Mouse (Mus musculus): ENCODE data around the gene Il7r.
A peak's percentile ranks its signal among the peaks of the same experiment; 100 is the strongest.
"Not testable (repeated sequence)": the region's sequence is repeated elsewhere in the genome, so short reads cannot be mapped to it uniquely, and the experiment has no call there.

The Il7r gene

DNA sequence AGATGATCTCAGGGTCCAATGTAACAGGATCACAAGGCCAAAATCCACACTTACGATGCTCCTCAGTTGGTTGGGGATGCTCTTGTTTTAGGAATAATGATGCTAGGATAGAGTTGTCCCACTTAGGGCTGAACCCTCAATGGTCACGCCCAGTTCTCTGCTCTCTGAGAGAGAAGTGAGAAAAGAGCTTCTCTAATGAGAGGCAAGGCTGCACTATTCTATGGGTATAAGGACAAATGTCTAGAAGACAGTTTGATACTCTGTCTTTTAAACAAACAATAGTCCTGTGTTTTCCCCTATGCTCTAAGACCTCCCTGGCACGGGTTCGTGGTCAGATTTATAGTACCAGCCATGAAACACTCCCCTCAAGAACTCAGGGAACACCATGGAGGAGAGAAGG lies at the start of gene Il7r:
Gene Il7r (minus strand): TSS at position 101 of the 400 bp plus-strand sequence.
- no peak for DNase-seq (ENCODE audit: low read depth)

DNA sequence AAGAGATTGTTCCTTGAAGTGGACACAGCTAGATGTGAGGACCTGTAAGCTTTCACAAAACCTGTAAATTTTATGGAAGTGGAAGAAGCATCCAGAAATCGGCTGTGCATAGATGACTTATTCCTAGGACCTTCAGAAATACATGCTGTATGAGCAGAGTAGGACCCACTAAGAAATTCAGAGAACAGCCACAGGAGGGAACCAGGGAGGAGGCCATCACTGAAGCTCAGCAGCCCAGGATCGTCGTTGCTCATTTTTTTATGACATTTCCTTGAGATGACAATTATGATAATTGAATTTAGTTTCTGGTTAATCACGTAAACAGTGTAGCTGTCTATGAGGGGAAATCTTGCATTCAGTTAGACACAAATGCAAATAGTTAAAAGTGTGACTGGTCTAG lies 47.3 kb upstream of the Il7r start:
- DNase-seq (ENCODE audit: low read depth), result peak; percentile 81

DNA sequence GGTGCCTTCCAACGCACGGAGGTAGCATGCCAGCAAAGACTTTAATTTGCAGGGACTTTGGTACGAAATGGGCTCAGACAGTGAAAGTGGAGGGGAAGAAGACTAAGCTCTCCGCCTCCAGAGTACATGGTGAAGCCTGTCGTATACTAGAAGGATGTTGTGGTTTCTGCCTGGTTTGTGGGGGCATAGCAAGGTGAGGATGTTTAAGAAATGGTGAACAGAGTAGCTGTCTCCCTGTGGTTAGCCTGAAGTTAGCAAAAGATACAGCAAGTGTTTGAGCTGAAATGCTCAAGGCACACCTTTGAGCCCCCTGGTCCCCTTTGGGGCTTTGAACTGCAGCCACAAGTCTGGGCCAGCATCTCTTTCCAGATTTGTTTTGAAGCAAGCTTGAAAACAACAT lies 44.8 kb upstream of the Il7r start:
- peak; percentile 88 for DNase-seq (ENCODE audit: low read depth)

DNA sequence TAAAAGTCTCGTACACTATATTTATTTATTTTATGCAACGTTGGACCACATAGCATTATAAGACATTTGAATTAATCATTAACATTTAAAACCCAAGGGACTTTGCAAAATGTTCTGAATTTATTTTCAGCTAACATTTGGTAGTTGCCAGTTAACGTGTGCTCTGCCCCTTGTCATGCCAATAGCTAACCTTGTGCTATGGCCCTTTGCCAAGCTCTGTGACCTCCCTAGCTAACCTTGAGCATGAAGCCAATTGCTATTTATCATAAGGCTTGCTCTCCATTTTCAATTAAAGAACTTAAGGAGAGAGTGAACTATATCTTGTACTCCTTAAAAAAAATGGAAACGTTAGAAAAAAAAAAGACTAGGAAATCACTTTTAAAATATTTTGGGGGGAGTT lies 43.4 kb upstream of the Il7r start:
- DNase-seq (ENCODE audit: low read depth), result no peak

DNA sequence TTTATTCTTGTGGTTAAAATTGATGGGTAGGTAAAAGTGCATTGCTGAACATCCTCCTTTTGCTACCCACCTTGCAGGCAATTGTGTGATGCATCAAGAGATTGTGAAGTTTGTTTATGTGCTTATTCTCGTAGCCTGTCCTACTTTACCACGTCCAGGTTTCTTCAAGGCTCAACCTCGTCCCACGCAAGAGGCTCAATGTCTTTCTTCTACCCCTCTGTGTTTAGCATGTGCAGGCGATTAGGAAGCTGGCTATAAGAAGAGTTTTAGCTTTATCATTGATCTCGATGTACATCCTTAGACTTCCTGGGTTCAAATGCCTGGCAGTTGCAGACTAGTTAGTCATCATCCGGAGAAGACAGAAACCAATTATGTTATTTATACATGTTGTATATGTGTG lies 42.7 kb upstream of the Il7r start:
- DNase-seq (ENCODE audit: low read depth), result peak; percentile 64

DNA sequence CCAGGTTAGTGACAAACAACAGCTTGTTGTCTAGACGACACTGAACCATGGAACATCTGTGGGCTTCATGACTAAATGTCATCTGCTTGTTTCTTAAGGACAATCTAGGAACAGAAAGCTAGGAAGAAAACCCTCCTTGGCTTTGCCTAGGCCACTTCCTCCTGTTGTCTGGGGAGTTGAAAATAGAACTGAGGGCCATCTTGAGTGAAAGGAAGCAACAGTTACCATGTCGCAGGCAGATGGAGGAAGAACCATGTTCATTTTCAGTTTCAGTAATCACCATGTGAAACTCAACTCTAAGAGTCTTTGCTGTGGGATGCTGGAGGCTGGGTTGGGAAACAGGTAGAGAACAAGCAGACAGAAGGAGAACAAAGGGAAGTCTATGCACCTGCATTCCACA lies 41.9 kb upstream of the Il7r start:
- peak; percentile 62 for DNase-seq (ENCODE audit: low read depth)

DNA sequence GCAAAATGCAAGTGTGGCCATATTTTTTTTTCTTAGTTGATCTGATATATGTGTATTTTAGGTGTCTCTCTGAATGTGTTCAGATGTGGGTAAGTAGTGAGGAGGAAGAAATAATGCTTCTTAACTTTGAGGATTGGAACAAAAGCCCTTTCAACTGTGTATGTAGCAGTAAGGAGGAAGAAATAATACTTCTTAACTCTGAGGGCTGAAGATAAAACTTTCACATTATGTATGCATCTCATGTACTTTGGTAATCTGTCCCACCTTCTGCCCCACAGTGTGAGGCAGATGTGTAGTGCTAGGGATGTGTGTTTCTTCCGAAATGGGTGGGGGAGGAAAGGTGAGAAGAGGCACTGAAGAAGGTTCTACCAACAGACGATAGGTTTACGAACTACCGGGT lies 37.3 kb upstream of the Il7r start:
- peak; percentile 76 for DNase-seq (ENCODE audit: low read depth)

DNA sequence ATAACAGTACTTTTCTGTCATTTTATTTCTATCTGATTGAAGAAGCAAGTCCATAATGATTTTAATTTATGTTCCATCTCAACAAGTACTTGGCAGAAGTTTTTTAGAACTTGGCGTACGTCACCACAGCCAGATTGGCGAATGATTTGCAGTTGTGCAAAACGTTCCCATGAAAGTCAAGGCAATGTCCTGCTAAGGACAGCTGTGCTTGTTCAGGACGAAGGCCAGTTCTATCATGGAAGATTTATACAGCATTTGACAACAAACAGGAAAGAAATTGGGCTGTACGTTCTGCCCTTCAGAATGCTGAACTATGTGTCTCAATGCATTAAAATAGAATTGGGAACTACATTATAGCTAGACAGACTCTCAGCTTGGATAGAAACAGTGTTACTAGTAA lies 35.4 kb upstream of the Il7r start:
- DNase-seq (ENCODE audit: low read depth), result no peak

DNA sequence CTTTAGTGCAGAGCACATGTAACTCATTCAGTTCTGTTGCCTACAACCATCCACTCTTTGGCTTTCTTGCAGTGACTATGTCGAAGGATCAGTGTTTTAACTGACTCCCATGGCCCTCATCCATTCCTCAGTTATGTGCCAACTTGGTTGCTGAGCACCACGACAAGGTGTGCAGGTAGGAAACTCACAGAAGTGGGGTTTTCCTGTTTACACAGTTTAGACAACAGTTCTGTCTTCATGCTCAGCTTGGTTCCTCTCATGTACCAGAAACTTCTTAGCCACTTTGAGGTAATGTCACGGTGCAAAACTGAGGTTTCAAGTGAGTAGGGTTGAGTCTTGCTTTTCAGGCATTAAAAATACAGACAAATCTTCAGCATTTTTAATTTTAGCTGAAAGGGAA lies 34.2 kb upstream of the Il7r start:
- peak; percentile 73 for DNase-seq (ENCODE audit: low read depth)

DNA sequence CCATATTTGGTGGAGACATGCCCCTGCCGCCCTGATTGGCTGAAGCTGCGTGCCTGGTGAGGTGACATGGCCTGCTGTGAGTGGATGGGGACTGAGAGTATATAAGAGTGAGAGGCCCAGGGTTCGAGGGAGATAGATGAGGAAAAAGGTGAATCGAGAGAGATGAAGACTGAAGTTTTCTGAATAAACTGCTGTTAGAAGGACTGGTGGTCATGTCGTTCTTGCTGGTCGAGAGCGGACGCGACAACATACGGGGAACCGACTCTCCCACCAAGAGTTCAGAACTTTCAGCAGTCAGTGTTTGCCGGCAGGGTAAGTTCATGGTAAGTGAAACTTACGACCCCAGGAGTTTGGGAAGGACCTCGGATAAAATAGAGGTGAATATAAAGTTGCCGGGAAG lies 27.3 kb upstream of the Il7r start:
- not testable (repeated sequence) for DNase-seq (ENCODE audit: low read depth)

DNA sequence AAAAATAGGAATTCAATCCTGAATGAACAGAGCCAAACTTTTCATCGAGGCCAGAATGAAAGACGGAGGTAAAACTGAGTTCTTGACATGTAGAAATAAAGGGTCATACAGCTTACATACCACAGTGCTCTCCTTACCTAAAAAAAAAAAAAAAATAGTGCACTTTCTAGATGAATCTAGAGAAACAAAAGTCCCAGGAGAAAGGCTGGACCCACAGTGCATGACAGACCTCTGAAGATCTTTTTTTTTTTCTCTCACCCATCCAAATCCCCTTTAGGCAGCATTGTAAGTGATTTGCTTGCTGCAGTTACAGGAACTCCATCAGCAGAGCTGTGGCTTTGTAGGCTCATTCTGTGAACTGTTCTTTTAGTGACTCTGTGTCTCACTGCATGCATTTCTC lies 19.0 kb upstream of the Il7r start:
- peak; percentile 14 for DNase-seq (ENCODE audit: low read depth)

DNA sequence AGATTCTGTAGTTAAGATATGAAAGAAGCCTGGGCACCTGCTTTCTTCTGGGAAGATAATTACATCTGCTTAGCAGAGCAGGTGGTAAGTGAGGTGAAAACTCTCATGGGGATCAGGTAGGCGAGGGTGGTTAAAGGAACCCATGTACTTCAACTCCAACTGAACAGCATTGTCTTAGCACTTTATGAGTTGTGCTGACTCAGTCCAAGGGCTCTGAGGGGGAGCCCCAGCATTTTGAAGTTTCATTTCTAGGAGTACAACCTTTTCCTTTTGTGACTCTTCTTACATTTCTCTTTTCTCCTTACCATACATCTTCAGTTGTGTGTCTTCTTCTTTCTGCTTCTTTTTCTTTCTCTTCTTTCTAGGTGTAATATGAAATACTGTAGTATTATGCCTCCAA lies 5.2 kb upstream of the Il7r start:
- peak; percentile 50 for DNase-seq (ENCODE audit: low read depth)

DNA sequence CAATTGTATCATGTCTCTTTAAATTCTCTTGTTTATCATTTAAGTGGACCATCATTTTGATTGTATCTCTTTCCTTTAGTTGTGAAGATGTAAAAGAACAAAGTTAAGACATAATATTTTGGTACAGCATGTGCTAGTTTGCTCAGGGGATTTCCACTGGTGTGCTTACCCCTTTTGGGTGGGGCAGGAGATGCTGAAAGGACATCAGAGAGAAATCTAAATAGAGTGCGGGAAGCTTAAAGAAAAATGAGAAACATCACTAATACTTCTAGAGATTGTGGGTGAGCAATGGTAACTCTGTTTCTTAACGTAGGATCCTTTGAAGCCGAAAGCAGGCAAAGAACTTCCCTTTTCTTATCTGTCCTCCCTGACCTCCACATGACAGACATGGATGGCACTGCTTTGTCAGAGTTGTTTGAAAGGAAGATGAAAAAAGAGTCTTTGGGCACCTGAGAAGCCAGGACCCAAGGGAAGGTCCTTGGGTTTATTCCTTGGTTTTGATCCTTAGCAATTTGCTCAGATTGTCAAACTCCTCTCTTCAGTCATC lies 3.5 kb upstream of the Il7r start:
- peak; percentile 83 for DNase-seq (ENCODE audit: low read depth)

DNA sequence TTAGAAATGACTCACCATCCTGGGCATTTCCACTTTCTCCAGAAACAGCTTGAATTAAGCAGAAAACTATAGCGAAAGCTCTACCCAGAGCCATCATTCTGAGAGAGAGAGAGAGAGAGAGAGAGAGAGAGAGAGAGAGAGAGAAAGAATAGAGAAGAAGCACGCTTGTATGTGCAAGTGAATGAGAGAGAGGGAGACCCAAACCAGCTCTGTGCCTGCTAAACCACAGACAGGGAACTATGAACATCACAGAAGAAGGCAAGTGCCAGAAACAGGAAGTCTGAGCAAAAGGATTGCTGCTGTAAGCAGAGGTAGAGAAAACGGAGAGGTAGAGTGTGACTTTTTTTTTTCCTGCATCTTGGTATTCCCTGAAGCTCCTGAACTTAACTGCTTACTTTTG lies 330 bp downstream of the Il7r start:
- DNase-seq (ENCODE audit: low read depth), result peak; percentile 82

DNA sequence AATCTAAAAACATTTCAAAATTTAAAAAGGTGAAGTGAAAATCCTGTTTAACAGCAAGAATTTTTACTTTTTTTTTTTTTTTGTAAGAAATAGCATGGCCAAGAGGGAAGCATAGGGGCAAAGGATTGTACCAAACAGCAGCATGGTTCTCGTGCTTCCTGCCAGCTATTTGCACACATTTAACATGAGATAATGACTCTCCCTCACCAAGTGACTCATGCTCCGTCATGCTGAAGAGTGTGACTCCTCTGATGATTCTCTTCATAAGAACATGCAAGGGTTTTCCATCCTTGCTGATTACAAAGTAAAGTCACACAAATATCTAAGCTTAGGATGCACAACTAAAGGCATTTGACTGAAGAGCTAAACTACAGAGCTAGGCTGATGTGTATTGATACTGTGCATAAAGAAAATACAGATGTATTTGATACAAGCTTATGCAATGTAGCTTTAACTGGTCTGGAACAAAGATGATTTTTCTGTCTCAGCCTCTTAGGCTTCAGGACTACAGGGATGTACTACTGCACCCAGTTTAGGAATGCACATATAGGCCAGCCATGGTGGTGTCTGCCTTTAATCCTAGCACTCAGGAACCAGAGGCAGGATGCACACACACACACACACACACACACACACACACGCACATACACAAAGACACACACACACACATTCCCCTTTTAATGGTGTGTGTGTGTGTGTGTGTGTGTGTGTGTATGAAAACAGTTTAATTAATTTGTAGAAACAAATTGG lies 1.6 kb downstream of the Il7r start:
- DNase-seq (ENCODE audit: low read depth), result peak; percentile 83

DNA sequence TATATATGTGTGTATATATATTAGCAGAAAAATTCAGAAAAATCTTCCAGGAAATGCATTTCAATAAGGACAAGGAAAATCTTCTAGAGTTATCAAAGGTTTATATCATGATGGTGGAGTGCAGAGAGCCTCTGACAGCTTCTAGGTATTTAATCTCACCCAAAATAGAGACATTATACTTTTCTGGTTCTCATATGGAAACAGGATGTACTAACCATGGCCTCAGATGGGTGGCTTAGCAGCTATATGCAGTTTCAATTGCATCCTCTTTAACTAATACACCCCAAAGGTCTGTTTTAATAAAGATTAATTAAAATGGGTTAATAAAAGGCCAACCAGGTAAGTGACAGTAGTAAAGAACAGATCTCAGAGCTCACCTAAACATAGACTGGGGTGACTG lies 3.6 kb downstream of the Il7r start:
- peak; percentile 57 for DNase-seq (ENCODE audit: low read depth)

DNA sequence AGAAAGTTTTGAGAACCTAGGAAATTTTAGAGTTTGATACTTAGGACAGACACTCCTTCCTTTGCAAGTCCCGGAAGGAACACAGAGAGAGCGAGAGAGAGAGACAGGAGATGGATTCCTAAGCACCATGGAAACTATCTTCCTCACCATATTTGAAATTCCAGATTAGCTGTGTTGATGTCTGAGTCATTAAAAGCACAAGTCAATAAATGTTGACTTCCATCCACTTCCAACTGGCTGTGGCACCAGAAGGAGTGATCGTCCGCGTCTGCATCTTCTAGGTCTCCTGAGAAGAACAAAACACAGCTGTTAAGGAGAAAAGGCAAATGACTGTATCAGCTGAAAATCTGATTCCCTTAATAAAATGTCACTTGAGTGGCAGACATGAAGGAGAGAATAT lies 5.1 kb downstream of the Il7r start:
- DNase-seq (ENCODE audit: low read depth), result no peak

DNA sequence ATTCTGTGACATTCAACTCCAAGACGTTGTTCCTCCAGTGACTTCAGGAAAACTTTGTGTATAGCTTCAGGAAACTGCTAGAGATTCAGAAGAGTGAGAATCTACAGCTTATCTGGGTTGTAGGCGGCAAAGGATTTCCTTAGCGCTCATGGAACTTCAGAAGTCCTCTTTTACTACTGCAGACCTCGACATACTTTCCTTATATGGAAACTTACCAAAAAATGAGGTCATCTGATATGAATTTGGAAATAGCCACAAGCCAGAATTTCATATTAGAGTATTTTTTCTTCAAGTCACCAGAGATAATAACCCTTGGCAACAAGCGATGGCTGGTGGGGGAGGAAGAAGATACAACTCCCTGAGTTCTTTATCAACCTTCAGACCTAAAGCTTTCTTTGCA lies 6.0 kb downstream of the Il7r start:
- peak; percentile 59 for DNase-seq (ENCODE audit: low read depth)

DNA sequence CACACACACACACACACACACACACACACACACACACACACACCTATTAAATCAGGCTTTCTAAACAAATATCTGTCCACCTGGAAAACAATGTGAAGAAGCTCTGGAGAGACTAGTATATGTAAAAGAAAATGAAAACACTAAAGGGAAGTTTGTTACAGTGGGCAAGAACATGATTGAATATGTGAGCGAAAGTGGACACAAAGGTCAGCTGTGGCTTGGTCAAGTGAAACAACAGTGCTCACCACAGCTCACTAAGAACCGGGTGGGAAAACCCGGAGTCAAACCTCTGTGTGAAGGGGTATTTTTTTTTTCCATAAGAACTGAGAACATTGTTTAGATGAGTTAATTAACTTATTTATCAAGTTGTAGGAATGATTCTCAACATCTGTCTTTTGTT lies 6.9 kb downstream of the Il7r start:
- DNase-seq (ENCODE audit: low read depth), result no peak

DNA sequence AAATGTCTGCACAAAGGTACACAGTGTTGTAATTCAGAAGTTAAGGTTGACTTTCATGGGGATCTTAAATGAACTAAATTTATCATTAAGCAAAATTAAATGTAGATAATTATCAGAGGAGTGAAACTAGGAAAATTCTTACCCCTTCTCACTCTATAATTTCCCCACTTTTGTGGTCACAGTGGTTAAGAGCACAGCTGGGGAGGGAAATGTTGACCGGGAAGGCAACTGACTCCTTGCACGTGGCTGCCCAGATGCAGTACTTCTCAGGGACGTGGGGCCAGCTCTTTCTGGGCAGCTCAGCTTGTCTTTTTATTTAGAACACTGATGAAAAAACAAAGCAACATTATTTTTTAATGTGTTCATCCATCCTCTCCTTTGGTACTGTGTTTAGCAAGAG lies 37.9 kb downstream of the Il7r start:
- DNase-seq (ENCODE audit: low read depth), result no peak

DNA sequence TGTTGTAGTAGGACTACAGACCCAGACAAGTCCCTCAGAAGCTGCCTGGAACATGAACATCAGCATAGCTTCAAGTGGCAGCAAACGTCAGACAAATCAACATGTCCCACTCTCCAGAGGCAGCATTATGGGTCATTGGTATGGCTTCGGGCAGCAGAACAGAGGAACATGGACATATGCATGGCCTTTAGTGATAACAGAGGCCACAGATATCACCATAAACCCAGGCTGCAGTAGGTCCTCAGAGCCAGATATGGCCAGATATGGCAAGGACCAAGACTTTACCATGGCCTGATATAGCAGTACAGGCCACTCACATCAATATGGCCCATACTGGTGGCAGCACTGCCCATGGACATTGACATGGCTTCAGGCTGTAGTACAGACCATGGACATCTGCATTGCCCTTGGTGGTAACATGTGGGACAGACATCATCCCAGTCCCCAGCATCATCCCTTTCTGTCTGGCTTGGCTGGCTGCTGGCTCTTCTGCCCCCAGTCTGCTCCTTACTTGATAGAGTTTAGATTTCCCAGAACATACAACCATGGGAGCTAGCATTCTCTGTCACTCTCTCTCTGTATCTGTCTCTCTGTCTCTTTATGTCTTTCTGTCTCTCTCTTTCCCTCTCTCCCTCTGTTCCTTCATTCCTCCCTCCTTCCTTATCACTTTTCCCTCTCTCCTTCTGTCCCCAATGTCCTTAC lies 40.4 kb downstream of the Il7r start:
- DNase-seq (ENCODE audit: low read depth), result no peak

DNA sequence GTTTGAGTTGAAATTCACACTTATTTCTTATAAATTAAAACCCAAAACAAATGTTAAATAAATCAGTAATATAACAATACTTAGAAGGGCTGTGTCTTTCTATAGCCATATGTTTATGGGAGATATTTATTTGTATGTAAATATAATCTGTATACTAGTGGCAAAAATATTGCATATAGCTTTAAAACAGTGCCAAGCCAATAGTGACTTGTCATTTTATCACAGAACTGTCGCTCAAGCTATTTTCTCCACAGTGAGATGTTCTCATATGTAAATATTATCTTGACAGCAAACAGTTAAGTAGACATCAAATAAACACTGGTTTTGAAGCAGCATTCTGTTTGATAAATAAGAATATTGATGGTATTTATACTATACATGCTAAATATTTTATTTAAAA lies 56.8 kb downstream of the Il7r start:
- no peak for DNase-seq (ENCODE audit: low read depth)

DNA sequence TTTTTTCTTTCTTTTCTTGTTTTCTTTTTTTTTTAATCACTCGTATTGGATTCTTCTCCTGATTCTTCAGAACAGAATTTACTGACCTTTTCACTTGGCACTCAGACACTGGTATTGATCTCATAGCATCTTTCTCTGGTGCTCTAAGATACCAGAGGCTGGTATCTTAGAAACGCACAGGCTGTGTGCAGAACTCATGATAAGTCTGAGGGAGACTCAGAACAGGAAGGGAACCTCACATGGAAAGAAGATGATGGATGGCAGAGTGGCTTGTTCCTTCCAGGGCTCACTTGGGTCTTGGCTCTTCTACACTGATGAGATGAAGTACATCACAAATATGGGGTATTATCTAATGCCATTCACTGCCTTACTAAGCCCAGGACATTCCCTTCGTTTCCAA lies 57.4 kb downstream of the Il7r start:
- DNase-seq (ENCODE audit: low read depth), result no peak

DNA sequence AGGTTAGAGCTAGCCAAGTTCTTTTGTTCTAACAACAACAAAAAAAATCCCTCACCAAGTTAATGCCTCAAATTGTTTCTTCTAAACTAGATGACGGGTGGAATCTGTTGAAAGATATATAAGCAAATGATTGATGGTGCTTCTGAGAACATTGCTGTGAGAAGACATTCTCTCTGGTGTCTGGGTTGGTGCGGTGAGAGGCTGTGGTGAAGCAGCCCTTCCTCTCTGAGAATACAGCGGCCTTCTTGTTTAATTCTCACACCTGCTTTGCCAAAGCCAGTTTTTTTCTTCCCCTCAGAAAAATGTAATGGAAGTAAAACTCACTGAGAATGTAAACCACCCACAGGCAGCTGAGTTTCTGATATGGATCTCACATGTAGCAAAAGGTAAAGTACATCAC lies 57.8 kb downstream of the Il7r start:
- peak; percentile 56 for DNase-seq (ENCODE audit: low read depth)
